Mouse (Mus musculus) liver, embryonic 14.5 days (tissue): Measurements from ENCODE around the gene Rrp9.

Experiments
- CTCF ChIP-seq: IDR thresholded peaks from 2 replicates; pipeline ENCODE4 v1.5.1; 2016; ENCODE audit warnings: antibody characterized with exemption, low read depth, control low read depth
- EP300 ChIP-seq: IDR thresholded peaks from 2 replicates; pipeline ENCODE4 v1.6.1; 2016; ENCODE audit warnings: antibody characterized with exemption, low read depth

- TF ChIP-seq EP300 (no peak), CTCF (no peak)
Measured at GRCm38 (mm10) chr9:106447951-106448350, 27.8 kb upstream of the Rrp9 start.
